Mouse (Mus musculus) thymus, postnatal 4 days (tissue): ENCODE measurements around the gene Nfia.

Experiments used
- DNase-seq: peaks from one replicate; pipeline ENCODE4 v3.0.0; 2021

Nfia gene

DNA sequence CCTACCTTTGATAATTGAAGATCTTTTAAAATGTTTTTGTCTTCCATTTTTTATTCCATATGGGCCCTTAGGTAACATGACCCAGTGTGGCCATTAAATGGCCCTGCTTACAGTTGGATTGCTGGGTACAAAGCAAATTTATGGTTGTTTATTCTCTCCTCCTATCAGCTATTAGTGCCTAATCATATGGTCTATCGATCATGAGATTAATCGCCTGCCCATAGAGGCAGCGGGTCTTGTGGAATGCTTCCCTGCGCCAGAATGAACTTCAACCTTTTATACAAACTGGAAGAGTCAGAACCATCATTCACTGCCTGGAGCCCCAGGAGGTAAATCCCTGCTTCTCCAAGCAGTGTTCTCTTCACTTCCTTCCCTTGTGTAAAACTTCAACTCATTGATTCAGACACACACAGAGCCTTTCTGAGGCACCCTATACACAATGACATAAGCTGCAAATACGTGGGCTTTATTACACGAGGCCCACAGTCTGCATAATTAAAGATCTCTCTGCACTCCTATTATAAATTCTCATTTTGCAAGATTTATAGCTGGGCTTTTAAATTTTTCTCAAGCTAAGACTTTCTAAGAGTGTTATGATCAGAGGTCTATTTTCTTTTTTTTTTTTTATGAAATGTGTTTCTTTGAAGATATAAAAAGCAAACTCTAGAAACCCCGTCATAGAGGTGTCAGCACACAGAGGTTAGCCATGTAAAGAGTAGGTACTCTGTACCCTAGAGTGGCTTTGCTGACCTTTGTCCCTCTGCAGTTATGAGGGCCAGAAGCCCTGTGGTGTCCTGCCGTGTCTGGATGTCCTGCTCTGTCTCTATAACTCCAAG, 67.9 kb downstream of the Nfia start:
- no peak for DNase-seq

DNA sequence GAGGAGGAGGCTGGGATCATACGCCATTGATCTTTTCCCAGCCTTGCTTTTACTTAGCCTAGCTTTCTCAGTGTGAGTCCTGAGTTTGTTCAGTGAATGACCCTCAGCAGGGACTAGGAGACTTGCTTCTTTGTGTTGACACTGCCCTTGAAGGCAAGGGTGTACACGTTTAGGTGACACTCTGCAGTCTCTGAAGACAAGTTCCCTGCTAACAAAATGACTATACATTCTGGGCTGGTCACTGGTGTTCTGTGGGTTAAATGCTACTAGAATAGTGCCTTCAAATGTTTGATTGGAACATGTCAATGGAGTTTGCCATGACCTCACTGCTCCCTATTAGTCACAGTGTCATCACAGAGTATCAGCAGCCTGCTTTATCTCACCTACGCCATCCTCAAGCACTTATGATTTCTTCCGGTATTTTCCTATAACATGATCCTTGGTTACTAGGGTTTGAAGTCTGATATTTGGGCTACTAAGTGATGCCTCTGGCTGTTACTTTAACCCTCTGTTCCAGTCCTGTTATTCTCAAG, 68.6 kb downstream of the Nfia start:
- DNase-seq: no peak

DNA sequence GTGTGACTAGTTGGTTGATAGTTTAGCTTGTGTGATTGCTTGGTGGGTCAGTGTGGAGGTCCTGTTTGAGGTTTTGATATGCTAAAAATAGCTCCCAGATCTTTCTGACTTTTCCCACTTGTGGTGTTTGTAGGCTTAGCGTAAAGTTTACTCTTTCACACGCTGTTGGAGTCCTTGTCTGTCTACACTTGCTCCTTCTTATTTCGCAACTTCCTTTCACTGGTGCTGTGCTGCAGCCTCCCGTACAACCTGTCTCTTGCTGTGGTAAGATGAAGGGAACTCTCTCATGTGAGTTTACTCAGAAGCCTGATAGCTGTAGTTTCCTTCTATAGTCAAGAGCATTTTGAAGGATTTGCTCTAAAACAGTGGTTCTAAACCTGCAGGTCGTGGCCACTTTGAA, 69.2 kb downstream of the Nfia start:
- DNase-seq: no peak

DNA sequence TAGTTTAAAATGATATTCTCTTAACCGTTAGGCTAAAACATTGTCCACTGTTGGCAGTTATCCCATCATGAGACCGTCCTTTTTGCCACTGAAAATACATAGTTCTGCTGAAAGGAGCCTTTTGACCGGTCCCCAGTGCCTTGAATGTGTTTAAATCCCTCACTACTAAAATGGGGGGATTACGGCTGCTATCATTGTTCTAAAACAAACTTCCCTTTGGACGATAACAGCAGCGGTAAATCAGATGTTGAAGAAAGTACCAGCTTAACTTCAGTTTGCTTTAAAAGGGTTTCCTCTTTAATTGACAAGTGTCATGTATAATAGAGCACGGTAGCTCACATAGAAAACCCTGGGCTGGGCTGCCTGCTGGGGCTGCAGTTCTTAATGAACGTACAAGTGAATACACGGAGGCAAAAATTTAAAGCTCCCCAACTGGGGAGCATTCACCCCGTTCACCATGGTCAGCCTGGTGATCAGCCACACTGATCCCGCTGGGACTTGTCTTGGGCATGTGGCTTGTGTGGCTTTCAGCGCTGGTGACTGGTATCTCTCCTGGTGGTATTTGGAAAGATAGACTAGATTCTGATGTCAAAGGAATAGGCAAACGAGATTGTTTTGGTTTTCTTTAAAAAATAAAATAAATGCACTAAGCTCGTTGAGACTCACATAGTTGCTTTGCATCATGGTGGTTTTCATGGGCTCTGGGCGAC, 71.6 kb downstream of the Nfia start:
- no peak for DNase-seq

DNA sequence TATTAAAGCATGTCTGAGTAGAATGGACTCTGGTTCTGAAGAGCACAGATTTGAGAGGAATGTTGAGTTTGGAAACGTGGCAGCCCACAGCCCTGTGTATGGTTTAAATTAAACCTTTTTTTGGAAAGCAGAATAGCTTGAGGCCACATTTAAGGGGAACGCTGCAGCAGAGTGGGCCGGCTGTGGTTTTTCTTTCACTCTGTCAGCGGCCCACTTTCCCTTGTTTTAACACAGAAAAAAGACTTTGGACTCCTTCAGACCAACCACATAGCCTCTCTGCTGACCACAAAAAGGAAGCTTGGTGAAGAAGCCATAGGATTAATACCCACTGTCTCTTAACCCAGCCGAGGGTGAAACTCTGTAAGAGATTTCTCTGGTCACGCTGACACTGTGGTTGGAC, 72.4 kb downstream of the Nfia start:
- DNase-seq: no peak

DNA sequence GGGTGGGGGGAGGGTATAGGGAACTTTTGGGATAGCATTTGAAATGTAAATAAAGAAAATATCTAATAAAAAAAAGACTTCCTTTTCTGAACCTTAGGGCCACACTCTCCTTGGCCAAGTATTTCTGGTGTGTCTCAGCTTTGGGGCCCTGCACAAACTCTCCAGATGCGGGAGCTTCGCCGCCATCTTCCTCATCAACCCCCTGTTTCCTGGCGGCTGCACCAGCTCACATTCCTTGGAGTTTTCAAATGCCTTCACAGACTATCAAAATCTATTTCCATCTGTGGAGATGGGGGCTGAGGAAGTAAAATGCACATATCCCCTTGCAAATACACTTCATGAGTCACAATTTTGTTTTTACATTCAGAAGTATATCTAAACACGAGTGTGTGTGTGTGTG, 75.1 kb downstream of the Nfia start:
- no peak for DNase-seq

DNA sequence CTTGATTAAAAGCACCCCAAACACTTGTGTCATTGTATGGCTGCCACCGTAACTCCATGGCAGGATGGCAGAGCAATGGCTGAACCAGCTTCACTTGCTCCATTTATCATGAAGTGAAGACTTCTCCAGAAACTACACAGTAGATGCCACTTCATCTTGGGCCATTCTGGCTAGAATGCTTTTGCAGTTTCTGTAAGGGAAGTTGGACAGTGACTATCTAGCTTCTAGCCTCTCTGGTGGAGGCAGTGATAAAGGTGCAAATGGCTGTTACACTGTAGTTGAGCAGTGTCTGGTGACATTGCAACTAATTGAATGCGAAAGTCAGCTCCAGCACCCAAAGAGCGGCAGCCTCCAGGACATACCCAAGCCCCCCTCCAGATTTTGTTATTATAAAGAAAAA, 78.5 kb downstream of the Nfia start:
- DNase-seq: no peak

DNA sequence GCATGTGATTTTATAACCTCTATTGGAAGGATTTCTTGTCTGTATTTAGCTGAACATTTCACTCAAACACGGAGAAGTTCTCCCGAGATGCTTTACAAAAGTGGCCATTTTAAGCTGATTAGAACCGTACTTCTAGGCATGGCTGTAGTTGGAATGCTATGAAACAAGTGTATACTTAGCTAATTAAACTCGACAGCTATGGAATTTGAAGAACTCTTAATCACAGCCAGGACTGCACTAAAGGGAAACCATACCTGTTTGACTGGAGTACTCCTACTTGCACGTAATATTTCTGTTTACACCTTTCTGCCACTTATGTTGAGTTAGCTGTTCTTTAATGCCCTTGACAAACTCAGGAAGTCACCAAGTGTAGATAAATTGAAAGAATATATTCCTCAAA, 79.2 kb downstream of the Nfia start:
- no peak for DNase-seq

DNA sequence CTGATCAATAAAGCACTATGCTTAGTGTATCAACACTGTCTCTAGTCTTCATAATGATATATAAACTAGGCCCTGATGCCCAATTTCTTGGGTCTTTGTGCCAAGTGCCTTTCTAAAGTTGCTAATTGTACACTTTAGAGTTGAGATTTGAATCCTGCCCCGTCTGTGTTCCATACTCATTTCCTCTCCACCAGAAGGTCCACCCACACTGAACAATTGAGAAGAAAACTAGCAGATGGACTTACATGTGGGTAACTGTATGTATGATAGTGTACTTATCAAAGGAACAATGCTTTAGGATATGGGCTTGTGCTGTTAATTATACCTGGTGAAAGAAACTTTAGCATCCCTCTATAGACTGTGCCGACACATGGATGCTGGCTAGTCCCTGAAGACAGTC, 80.1 kb downstream of the Nfia start:
- no peak for DNase-seq

DNA sequence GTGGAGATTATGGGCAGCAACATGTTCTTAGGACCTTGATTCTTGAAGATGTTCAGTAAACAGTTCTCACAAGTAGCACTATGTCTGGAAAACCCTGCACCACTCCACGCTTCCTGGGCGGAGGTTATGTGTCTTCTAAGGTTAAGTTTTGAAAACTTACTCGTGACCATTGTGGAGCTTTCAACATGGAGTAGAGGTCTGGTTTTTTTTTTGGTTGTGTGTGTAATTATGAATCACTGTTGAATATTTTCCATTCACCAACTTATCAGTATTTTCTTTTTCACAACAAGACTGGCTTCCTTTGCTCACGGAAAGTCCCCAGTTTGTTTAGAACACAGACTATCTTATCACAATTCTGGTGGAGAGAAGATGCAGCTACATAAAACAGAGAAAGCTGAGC, 82.2 kb downstream of the Nfia start:
- DNase-seq: no peak

DNA sequence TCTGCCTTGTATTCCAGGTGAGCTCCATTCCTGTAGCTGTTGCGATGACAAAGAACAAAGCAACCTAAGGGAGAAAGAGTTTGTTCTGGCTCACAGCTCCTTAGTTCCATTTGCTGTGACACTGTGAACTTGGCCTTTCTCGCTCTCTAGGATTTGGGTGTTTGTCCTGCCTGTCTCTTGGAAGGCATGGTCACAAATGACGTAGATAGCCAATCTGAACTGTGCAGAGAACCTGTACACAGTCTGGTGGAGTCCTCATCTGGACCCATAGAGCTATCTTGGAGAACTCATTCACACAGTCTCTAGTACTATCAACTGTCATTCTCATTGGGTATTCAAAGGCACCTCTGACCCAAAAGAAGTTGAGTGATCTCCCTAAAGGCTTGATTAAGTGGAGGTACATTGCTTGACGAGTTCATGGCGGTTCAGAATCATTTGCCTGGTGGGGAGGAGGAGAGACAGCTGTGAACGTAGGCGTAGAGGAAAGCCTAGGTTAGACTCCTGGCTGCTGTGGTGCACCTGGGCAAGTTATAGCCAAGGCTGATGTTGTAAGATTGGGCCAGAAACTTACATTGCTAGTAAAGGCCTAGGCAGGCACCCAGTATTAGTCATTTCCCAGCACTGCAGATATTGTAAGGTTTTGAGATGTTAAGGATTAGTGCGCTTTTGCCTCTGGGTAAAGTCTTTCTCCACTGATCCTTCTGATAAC, 83.3 kb downstream of the Nfia start:
- no peak for DNase-seq

DNA sequence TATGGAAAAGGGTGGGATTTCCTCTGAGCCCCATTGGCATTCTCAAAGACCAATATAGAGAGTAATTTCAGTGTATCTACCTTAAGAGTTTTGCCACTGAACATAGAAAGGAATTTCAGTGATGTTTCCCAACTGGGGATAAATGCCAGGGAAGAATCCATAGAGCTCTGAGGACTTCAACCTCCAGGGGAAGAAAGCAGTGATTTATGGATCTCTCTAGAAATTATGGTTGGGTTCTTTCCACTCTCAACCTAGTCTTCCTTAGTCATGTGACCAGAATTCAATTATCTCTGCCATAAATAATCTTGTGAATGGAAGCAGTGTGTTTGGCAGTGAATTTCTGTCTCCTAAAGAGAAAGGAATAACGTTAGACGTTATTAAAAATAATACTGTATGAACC, 85.0 kb downstream of the Nfia start:
- no peak for DNase-seq

DNA sequence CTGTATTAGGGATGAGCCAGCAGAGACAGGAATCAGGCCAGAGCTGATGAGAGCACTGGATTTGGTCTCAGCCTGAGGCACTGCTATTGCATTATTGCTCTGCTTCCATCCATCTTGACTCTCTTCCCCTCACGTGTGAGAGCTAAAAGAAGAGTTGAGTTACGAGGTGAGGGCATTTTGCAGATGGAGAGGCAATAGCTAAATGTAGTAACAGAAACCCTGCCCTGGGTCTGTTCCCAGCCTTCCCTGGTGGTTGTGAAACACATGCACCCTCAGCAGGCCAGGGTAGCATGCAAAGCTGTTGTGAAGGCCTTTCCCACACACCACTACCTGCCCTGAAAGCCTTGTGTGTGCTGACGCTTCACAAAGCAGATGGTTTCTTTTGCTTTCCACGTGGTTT, 86.9 kb downstream of the Nfia start:
- DNase-seq: no peak

DNA sequence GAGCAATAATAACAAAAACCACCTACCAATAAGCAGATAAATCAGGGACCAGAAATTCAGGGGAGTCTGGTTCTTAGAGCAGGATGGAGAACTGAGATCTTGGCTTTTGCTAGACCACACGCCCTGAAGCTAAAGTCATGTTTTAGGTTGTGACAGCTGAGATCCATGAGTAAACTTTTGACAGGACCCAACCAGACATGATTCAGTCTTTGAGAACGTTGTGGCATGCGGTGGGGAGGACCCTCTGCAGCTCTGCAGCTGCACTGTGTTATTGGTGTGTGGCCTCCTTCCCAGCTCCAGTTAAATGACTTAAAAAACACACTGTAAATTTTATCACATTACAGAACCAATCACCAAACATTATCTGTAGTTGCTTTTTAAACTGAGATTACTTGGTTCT, 87.8 kb downstream of the Nfia start:
- DNase-seq: no peak

DNA sequence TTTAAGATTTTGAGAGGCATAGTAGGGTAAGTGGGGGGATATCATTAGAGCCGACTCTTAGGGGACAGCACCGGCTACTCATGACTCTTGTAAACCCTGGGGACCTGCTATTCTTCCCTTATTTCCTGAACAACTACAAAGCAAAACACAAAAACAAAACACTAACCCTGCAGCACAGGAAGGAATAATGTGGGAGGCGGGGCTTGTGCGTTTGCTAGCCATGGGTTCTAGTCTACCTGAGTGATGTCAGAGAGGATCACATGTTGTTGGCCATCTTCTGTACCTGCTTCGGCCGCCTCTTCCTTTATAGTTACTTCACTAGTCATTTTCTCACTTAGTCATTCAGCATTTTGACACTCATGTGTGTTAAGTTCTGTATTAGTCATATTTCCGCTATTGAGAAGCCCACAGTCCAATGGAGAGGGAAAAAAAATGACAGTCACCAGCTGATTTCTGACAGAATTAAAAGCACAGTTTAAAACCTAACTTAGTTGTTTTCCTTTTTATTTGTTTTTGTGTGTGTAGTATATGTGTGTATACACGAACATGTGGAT, 88.3 kb downstream of the Nfia start:
- DNase-seq: no peak

DNA sequence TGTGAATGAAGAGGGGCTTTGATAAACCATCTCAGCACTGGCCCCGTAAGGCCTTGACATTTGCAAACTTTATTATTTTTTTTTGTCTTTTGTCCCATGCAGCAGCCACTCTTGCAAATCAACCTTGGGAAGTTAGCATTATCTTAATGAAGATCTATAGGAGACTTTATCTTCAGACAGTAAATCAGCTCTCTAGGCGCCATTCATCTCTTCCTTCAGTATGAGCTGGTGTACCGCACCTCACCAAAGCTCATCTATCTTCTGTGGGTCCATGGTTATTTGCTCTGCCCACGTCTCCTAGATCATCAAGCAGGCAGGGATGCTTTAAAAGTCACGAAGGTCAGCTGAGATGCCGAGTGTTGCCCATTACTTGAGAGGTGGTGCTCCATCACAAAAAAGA, 89.8 kb downstream of the Nfia start:
- no peak for DNase-seq

DNA sequence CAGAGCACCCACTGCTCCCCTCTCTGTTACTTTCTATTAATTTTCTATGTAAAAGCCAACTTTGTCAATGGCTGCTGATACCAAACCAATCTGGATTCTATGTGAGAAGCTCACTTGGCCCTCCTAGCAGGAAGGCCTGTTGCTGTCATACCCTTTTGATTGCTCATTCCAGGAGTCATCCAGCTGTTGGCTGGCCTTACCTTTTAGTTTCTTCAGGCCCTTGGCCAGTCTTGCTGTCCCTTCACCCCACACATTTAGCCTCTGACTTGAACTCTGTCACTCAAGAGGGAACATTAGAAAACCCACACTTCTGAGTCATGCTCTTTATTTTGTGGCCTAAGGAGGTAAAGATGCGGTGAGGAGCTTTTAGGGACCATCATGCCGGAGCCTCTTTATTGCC, 91.7 kb downstream of the Nfia start:
- no peak for DNase-seq

DNA sequence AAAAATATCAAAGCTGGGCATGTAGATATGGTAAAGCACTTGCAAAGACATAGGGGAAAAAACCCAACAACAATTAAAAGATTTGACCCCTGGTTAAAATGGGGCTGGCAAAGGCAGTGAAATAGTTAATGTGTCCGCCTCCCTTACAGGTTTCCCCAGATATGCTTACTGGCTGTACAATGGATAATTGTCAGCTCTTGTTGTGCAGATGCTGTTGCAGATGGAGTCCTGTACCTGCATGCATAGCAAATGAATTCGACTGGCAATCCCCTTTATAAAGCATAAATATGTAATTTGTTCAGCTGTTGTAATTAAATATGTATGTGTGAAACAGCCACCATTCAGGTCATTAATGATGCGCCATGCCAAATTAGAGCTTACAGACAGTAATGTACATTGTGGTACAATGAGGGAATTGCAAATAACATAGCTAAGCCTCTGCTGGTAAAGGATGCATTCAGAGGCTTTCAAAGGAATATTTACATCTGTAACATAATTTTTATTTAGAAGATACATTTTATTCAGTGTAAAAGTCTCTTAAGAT, 92.9 kb downstream of the Nfia start:
- DNase-seq: no peak

DNA sequence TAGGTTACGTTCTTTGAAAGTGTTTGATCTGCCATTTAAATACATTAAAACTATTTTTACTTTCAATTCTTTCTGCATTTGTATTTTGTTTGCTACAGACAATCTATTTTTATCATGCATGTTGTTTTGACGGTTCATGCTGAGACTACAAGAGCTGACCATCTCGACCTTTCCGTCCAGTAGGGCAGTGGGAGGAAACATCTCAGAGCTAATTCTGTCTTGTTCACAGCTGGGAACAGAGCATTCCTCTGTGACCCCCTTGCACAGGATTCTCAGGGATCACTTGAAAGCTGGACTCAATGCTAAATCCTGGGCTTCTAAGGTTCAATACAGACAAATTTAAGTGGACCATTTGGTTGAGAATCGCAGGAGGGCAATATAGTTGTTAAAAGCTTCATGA, 93.9 kb downstream of the Nfia start:
- DNase-seq: no peak

DNA sequence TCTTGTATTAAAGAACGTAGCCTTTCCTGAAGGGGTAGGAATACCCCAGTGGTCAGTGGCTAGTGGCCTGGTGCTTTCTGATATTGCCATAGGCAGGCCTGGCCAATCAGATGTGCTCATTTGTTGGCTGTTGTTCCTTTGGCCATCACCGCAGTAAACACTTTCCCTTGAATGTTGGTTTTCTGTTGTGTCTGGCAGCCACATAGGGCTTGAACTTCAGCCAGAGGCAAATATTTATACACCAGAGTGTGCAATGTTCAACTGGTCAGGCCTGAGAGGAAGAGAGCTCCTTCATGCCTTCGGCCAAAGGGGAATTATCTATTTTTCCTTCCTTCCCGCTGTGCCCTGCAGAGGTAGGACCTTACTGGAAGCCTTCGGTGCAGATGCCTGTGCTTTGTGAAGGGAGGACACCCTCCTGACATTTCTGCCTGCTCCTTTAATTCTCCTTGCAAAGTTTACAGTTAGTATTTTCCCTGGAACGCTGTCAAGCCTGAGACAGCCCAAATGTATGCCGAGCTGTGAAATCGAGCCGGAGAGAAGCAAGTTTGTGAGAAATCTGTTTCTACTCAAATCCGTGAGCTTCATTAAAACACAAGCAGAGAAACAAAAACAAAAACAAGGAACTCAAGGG, 95.9 kb downstream of the Nfia start:
- DNase-seq: no peak

DNA sequence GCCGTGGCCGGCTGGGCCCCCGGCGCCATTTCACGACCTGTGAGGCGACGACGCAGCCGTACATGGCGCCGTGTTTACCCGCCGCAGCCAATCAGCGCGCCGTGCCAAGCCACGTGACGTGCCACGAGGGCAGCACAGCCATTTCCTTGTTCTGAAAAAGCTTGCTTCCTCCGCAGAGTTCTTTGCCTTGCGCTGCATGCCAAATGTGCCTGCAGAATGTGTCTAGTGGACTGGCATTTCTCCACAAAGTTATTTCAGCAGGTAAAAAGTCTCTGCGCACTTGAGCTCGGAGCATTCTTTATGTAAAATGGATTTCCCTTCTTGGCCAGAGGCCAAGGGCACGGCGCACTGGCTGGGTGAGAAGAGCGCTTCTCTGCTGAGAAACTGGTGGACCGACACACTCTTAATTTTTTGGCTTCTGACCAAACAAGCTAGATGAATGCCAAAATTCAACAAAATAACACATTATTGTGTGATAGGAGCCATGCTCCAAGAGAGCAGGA, 96.5 kb downstream of the Nfia start:
- DNase-seq: peak; percentile 13

DNA sequence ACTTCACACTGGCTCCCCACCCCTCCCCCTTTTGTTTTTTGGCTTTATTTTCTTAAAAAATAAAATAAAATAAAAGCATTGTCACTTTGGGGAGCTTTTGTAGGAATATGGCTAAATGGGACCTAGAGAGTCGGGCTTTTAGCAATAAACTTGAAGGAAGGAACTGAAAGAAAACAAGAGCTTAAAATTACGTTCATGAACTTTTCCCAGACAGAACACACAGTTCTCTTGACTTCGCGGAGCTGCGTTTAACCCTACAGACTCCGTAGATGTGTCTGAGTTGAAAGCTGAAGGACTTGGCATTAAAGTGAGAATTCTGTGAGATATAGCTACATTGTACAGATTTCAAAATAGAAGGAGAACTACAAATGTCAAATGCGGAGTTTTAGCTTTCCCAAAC, 96.9 kb downstream of the Nfia start:
- no peak for DNase-seq
